ENCODE assay signal across 13 mouse cellular contexts in genomic region chr4:144950327-144950711, GRCm38 (mm10). TPM values are rescaled to one million over a fixed set of nuclear protein-coding genes. Genes with fewer than 3 reads are reported as not detected.
A peak's percentile ranks its signal among the peaks of the same experiment; 100 is the strongest.
DNase-seq lines count a peak whose midpoint lies in the region; ATAC-seq lines count a peak whose summit lies in the region.
"Had no signal": no experiment of that assay in that cellular context is flagged by ENCODE, and none has a peak within 500 bp of the region (broad histone marks: within the 10 kb centered on the region; RNA-seq: fewer than 3 reads in every experiment).

No protein-coding gene starts in this region.

- H3K4me2 ChIP-seq in heart, embryonic 15.5 days: no peak overlapping the region
- H3K4me2 ChIP-seq in neural tube, embryonic 13.5 days: no peak overlapping the region
- H3K4me2 ChIP-seq in limb, embryonic 13.5 days (replicated peaks): no peak overlapping the region
- H3K4me2 ChIP-seq in stomach, embryonic 16.5 days (ENCODE audit: low read depth, low read length): no peak overlapping the region
- H3K4me2 ChIP-seq: embryonic facial prominence, embryonic 12.5 days; hindbrain, embryonic 12.5 days had no signal

- no peak overlapping the region for H3K9ac ChIP-seq in heart, embryonic 15.5 days
- H3K9ac ChIP-seq in neural tube, embryonic 13.5 days: 0 out of 2 replicates have a peak overlapping the region, but pooled peaks have one; percentile 3
- no peak overlapping the region for H3K9ac ChIP-seq in limb, embryonic 13.5 days
- H3K9ac ChIP-seq in stomach, embryonic 16.5 days (ENCODE audit: low read length): peak overlapping the region; percentile 43; the same call in 1 of the 2 replicates
- H3K9ac ChIP-seq: hindbrain, embryonic 12.5 days had no signal

- H3K4me3 ChIP-seq in heart, embryonic 15.5 days: no peak overlapping the region
- no peak overlapping the region for H3K4me3 ChIP-seq in neural tube, embryonic 13.5 days
- H3K4me3 ChIP-seq in limb, embryonic 13.5 days: no peak overlapping the region
- H3K4me3 ChIP-seq in stomach, embryonic 16.5 days (replicated peaks; ENCODE audit: low read length): no peak overlapping the region
- H3K4me3 ChIP-seq: embryonic facial prominence, embryonic 12.5 days; hindbrain, embryonic 12.5 days; midbrain, embryonic 10.5 days had no signal

- 63% methylated on average over 3 of the region's 3 CpGs for WGBS in heart, embryonic 15.5 days
- 62% methylated on average over 3 of the region's 3 CpGs for WGBS in neural tube, embryonic 13.5 days
- WGBS in limb, embryonic 13.5 days: 53% methylated on average over 3 of the region's 3 CpGs
- WGBS in stomach, embryonic 16.5 days: 59% methylated on average over 3 of the region's 3 CpGs

- H3K27ac ChIP-seq in heart, embryonic 15.5 days: peak overlapping the region; percentile 83
- no peak overlapping the region for H3K27ac ChIP-seq in neural tube, embryonic 13.5 days (replicated peaks)
- peak overlapping the region; percentile 17; the same call in 1 of the 2 replicates for H3K27ac ChIP-seq in limb, embryonic 13.5 days
- H3K27ac ChIP-seq in stomach, embryonic 16.5 days (ENCODE audit: low read length): peak overlapping the region; percentile 82
- H3K27ac ChIP-seq: hindbrain, embryonic 12.5 days had no signal

- H3K36me3 ChIP-seq in heart, embryonic 15.5 days: no peaks in the 10 kb centered on the region
- H3K36me3 ChIP-seq in neural tube, embryonic 13.5 days: no peaks in the 10 kb centered on the region
- no peaks in the 10 kb centered on the region for H3K36me3 ChIP-seq in limb, embryonic 13.5 days
- no peaks in the 10 kb centered on the region for H3K36me3 ChIP-seq in stomach, embryonic 16.5 days (ENCODE audit: control insufficient read depth, insufficient read depth, low read length)
- H3K36me3 ChIP-seq: embryonic facial prominence, embryonic 12.5 days; hindbrain, embryonic 12.5 days; midbrain, embryonic 10.5 days had no signal

- ATAC-seq in heart, embryonic 15.5 days (replicated peaks; ENCODE audit: insufficient number of reproducible peaks, insufficient read depth, low FRiP score, low read depth): no peak
- no peak for ATAC-seq in neural tube, embryonic 13.5 days (ENCODE audit: low read depth)
- no peak for ATAC-seq in limb, embryonic 13.5 days (ENCODE audit: low FRiP score, low read depth)
- ATAC-seq in stomach, embryonic 16.5 days (ENCODE audit: insufficient read depth, low FRiP score): no peak

- H3K4me1 ChIP-seq in heart, embryonic 15.5 days (replicated peaks): peaks cover 36% of the 10 kb centered on the region
- H3K4me1 ChIP-seq in neural tube, embryonic 13.5 days (replicated peaks): peaks cover 19% of the 10 kb centered on the region
- H3K4me1 ChIP-seq in limb, embryonic 13.5 days: peaks cover 19% of the 10 kb centered on the region
- H3K4me1 ChIP-seq in stomach, embryonic 16.5 days (ENCODE audit: control insufficient read depth, insufficient read depth, low read length): peaks cover 27% of the 10 kb centered on the region

- DNase-seq in heart, postnatal 4 days: no peak
- DNase-seq in neural tube, embryonic 10.5 days (ENCODE audit: extremely low spot score, low spot score): no peak
- no peak for DNase-seq in thymus, postnatal 25 days
- no peak for DNase-seq in layer of hippocampus, postnatal 10 days (ENCODE audit: low spot score in 2 of 2)
- DNase-seq: cerebellum, adult 2 months; right cerebral cortex, postnatal 25 days had no signal

- no peaks in the 10 kb centered on the region for H3K9me3 ChIP-seq in heart, embryonic 15.5 days (replicated peaks)
- H3K9me3 ChIP-seq in neural tube, embryonic 13.5 days: no peaks in the 10 kb centered on the region
- no peaks in the 10 kb centered on the region for H3K9me3 ChIP-seq in limb, embryonic 13.5 days
- H3K9me3 ChIP-seq in stomach, embryonic 16.5 days (replicated peaks; ENCODE audit: control insufficient read depth, low read length): no peaks in the 10 kb centered on the region
- H3K9me3 ChIP-seq: embryonic facial prominence, embryonic 12.5 days; hindbrain, embryonic 12.5 days; midbrain, embryonic 10.5 days had no signal

- no peaks in the 10 kb centered on the region for H3K27me3 ChIP-seq in heart, embryonic 15.5 days
- no peaks in the 10 kb centered on the region for H3K27me3 ChIP-seq in neural tube, embryonic 13.5 days
- H3K27me3 ChIP-seq in limb, embryonic 13.5 days: no peaks in the 10 kb centered on the region
- no peaks in the 10 kb centered on the region for H3K27me3 ChIP-seq in stomach, embryonic 16.5 days (ENCODE audit: control insufficient read depth, insufficient read depth, low read length)
- H3K27me3 ChIP-seq: embryonic facial prominence, embryonic 12.5 days; hindbrain, embryonic 12.5 days had no signal

RNA-seq across cellular contexts. Expression of gene Dhrs3, which starts 57.7 kb away (rescaled TPM):
- polyA plus RNA-seq in heart, embryonic 15.5 days (2015; fragmentation: Nextera tagmentation; extraction: Ambion mirVana): 36.3 and 46.4 TPM in 2 replicates
- total RNA-seq in heart, postnatal 4 days (2021): 10 to 100 TPM; 40.6 to 50.7 TPM
- polyA plus RNA-seq in neural tube, embryonic 13.5 days (2015; fragmentation: Nextera tagmentation; extraction: Ambion mirVana): 45.8 and 52.2 TPM in 2 replicates
- 113 and 140 TPM in 2 replicates for polyA plus RNA-seq in limb, embryonic 13.5 days (2015; fragmentation: Nextera tagmentation; extraction: Ambion mirVana)
- polyA plus RNA-seq in stomach, embryonic 16.5 days (2015; fragmentation: Nextera tagmentation; extraction: Ambion mirVana): 118 and 119 TPM in 2 replicates
- 10 to 100 TPM; 23.2 to 23.3 TPM for total RNA-seq in layer of hippocampus, postnatal 10 days (2021)

Comparison
In these comparisons a context has a peak if more than half of its experiments do, and no peak if none do; other contexts are left out.
1. H3K9ac ChIP-seq: peak in neural tube, embryonic 13.5 days (single experiment) and stomach, embryonic 16.5 days (single experiment); none in heart, embryonic 15.5 days (single experiment) and limb, embryonic 13.5 days (single experiment).